Mouse (Mus musculus) ES-E14 (cell line): ENCODE measurements around the gene Gm853.

Source experiments
- HCFC1 ChIP-seq: IDR thresholded peaks from 2 replicates; pipeline ENCODE4 v1.6.1; 2012; ENCODE audit warnings: low read length, inconsistent platforms, borderline replicate concordance; ENCODE audit not compliant: insufficient read depth
- MAFK ChIP-seq: IDR thresholded peaks from 2 replicates; pipeline ENCODE4 v1.6.1; 2014; ENCODE audit warnings: mild to moderate bottlenecking, low read depth, low read length, inconsistent platforms; ENCODE audit not compliant: insufficient read depth
- ZNF384 ChIP-seq: IDR thresholded peaks from 2 replicates; pipeline ENCODE4 v1.6.1; 2012; ENCODE audit warnings: low read depth, low read length, inconsistent platforms

- TF ChIP-seq MAFK = no peak
- no peak for TF ChIP-seq HCFC1
- TF ChIP-seq ZNF384 = no peak
Measured at GRCm38 (mm10) chr4:130196542-130196941, 25.7 kb downstream of the Gm853 start.
